Mouse (Mus musculus) cerebellum, postnatal 10 days (tissue): ENCODE results near the gene Got1.
A peak's percentile ranks its signal among the peaks of the same experiment; 100 is the strongest.
"Not testable (repeated sequence)": the region's sequence is repeated elsewhere in the genome, so short reads cannot be mapped to it uniquely, and the experiment has no call there.

Source experiments
- DNase-seq, 2 experiments: peaks; one replicate each; pipeline ENCODE4 v3.0.0; 2021; ENCODE audit warnings: mixed read lengths in 2 of 2

The Got1 gene

GRCm38 (mm10) chr19:43521362-43521761 is 3.0 kb downstream of the Got1 start:
- no peak for DNase-seq

GRCm38 (mm10) chr19:43520402-43520801 is 4.0 kb downstream of the Got1 start:
- DNase-seq, result no peak

DNA sequence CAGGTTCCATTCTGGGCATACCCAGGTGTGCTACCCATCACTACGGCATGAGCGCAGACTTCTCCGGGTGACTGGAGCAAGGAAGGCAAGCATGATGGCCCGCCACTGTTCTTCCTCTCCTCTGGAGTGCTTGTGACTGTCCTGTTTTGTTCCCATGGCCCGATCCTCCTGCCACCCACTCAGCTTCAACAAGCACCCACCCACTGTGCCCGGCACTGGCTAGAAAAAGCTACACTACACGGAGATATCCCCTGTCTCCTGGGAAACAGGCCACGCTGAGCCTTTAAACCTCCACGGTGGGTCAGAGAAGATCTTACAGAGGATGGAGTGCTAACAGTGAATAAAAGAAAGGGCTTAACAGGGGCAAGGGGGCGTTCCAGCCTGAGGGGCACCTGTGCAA is 5.2 kb downstream of the Got1 start:
- no peak for DNase-seq

- DNase-seq, result no peak
These were observed 6.1 kb downstream of the Got1 start for GRCm38 (mm10) chr19:43518261-43518660.

DNA sequence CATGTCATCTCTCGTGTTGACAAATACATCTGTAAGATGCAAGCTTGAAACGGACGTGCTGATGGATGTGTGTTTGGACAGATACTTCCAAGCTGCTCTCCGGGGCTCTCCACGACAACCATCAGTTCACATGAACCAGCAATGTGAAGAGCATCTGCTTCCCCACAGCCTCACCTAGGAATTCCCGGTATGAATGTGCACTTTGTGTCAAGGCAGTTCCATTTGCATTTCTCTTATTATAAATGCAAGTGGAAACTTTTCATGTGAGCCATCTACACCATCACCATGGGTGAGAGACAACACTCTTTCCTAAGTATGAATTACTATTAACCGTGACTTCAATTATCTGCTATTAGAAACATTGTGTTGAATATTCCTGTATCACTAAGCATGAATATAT is 6.6 kb downstream of the Got1 start:
- DNase-seq, result no peak

- no peak for DNase-seq
These were observed 7.1 kb downstream of the Got1 start for GRCm38 (mm10) chr19:43517320-43517719.

DNA sequence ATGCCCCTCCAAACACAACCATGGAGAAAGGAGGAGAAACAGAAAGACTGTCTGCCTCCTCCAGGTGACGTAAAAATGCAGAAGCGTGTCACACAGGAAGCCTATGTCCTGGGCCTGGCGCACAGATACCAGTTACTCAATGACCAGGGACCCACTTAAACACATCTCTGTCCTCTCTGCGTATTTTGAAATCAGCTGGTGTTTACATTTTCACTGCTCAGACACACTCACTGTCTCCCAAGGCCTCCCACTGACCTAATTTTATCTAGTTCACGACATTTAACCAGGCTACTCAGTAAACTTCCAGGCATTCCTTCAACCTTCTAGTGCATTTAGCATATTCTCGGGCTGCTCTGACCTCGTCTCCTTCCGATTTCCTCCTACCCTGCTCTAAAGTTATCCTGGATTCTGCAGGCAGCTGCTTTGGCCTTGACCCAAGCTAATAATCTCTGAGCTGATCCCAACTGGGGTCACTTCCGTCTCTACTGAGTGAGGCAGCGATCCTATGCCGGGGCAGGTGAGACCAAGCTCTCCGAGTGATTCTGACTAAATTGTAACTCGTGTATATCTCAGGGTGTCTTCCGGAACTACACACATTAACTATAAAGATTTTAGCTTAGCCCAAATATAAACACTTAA is 7.9 kb downstream of the Got1 start:
- DNase-seq, result no peak

DNA sequence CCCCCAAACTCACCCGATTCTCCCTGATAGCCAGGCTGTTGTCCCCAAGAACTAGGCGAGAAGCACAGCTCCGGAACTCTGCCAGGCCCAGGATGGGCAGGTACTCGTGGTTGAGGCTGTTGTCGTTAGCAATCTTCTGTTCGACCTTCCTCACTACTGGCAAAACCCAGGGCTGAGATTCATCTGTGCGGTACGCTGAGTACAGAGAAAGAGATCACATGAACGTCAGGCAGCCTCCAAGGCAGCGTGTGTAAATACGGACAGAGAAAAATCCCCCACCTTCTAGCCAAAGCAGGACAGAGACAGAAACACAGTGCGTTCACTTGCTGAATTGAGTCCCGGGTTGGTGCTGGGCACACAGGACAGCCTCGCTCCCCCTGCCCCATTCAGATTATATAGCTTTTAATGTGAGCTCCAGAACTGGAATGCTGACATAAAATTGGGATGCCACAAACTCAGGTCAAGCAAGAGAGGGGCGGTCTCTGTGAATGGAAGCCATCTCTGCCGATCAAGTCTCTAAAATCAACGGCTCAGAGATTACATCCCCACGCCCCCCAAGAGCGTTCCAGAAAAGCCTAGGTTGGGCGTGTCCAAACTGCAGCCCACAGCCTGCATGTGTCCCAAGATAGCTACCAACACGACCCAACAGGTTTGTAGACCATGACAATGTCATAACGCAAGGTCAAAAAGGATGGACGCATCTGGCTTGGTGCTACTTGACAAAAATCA is 8.6 kb downstream of the Got1 start:
- DNase-seq, result no peak

- DNase-seq, result no peak
These were observed 10.5 kb downstream of the Got1 start for GRCm38 (mm10) chr19:43513874-43514273.

DNA sequence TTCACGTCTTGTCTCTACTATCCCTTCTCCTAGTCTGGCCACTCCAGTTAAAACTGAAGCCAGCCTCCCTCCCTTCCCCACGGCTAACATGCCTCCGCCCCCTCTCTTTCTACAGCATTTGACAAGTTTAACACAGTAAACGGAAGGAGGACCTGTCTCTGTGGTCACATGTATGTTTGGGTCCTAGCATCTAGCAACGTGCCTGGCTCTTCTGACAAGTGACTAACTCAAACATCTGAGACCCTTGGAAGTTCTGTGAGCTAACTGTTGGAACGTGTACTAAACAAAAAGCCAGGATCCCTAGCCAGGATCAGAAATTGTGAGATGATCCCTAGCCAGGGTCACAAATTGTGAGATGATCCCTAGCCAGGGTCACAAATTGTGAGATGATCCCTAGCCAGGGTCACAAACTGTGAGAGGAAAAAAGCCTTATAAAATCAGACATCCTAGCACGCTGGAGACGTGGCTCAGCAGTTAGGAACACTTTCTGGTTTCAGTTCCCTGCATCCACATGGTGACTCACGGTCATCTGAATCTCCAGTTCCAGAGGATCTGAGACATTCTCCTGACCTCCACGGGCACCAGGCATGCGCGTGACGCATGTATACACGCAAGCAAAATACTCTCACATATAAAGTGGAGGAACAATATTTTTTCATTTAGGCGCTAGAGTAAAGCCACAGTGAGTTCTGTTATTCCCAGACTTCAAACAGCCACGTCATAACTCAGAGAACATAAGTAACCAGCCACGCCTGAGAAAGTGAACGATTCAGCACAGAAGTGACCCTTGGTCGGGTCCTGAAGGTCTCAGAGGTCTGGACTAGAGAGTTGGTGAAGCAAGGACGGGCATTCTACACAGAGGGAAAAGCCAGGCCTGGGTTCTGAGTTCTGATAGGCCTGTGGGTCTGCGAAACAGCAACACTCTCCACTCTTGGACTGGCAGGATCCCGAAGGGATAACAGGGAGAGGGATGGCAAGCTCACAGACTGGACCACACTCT is 12.5 kb downstream of the Got1 start:
- DNase-seq, result no peak

- no peak for DNase-seq
These were observed 13.8 kb downstream of the Got1 start for GRCm38 (mm10) chr19:43510436-43511220.

DNA sequence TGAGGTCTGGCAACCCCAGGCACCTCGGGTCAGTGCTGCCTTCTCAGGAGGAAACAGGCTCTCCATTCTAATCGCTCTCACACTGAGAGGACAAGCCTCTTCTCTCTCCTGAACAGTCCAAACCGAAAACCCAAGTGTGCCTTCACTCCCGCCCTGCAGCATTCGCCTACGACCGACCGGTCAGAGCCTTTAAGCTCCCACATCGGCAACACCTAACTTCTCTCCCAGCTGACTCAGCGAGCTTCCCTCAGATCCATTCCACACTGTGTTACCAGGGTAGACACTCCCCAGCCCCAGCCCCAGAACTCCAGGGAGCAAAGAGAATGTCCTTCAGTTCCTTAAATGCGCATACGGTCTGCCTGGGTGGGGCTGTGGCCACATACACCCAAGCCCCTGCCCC is 19.0 kb downstream of the Got1 start:
- no peak for DNase-seq

DNA sequence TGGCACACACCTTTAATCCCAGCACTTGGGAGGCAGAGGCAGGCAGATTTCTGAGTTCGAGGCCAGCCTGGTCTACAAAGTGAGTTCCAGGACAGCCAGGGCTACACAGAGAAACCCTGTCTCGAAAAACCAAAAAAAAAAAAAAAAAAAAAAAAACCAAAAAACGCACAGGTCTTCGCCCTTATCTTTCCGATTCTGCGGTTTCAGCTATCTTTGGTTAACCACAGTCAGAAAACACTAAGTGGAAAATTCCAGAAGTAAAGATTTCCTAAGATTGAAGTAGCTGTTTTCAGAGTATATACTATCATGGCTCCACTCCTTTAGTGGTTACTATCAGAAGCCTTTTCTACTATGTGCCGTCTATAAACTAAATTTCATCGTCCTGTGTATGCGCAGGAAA is 20.8 kb downstream of the Got1 start:
- not testable (repeated sequence) for DNase-seq

DNA sequence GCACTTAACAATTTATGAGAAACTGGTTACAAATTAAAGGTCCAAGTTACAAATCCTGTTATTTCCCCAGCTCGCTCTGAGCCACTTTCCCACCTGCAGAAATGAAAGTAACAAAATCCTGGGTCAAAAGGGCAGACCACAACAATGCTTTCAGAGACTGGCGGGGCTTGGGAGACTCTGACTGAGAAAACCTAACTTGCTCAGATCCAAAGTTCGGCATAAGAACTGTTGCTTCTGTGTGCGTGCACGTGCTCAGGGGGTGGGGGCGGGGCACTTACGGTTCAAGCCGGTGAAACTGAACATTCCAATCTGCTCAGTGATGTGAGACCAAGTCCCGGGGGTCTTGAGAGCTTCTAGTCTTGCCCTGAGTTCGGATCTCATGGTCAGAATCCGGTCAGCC is 21.8 kb downstream of the Got1 start:
- DNase-seq, result no peak

DNA sequence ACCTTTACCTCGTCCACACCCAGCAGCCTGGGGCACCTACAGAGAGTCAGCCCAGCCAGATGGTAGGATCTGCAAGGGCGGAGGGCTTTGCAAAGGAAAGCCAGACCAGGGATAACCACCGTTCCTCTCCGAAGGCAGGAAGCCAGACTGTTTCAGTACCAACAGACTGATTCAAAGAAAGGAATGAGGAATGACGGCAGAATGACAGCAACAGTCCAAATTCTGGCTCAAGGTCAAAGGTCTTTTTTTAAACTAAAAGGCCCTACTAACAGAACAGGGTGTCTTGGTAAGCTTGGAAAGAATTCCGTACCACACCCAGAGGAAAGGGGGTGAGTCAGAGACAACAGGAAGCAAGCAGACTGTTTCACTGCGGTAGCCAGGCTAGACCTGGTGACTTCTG is 25.5 kb downstream of the Got1 start:
- DNase-seq, result no peak

GRCm38 (mm10) chr19:43497440-43497839 is 27.0 kb downstream of the Got1 start:
- no peak for DNase-seq

- peak; percentile 67 to 78 for DNase-seq
These were observed 28.6 kb downstream of the Got1 start for GRCm38 (mm10) chr19:43495846-43496245.

DNA sequence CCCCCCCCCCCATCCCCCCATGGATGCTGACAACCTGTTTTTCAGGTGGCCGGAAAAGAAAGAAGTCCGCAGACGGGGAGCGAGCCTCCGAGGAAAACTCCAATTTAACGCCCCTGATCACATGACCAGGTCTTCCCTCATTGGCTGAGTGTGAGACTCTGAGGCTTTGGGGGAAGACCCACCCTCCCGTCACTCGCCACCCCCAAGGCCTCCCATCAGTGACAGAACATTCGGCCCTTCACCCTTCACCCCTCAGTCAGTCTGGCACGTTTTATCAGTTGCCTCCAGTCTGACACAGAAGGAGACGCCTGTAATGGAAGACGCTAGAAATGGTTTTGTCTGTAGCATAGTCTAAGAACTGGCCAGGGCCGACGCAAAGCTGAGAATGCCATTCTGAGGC is 29.5 kb downstream of the Got1 start:
- DNase-seq, result no peak

GRCm38 (mm10) chr19:43493878-43494277 is 30.5 kb downstream of the Got1 start:
- DNase-seq, result no peak

DNA sequence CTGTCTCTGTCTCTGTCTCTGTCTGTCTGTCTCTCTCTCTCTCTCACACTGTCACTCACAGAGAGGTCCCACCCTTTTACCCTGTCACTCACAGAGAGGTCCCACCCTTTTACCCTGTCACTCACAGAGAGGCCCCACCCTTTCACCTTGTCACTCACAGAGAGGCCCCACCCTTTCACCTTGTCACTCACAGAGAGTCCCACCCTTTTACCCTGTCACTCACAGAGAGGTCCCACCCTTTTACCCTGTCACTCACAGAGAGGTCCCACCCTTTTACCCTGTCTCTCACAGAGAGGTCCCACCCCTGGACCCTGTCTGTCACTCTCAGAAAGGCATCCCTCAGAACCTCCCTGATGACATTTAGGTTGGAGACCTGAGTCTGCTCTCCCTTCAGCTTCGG is 31.1 kb downstream of the Got1 start:
- DNase-seq, result not testable (repeated sequence)

DNA sequence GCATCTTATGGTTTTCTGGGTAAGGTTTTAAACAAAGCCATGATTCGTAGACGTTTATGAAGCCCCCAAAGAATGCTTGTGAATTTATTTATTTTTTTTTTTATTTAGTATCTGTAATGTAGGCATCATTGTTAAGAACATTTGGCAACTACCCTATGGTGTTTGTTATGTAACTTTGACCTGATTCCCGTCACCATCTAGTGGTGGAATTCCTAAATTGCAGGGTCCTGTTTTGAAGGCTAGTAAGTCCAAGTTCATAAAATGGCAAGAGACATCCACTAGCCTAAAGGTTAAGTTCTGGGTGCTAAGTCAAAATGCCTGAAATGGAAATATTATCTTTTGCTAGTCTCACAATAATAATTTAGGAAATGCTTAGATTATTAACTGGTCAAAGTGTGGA is 37.0 kb downstream of the Got1 start:
- DNase-seq, result peak; percentile 72 to 82

GRCm38 (mm10) chr19:43480512-43480911 is 43.9 kb downstream of the Got1 start:
- no peak for DNase-seq

- no peak for DNase-seq
These were observed 45.0 kb downstream of the Got1 start for GRCm38 (mm10) chr19:43479431-43479830.
